Mouse (Mus musculus) kidney, embryonic 15.5 days (tissue): Measurements from ENCODE around the gene BC051665. TPM values are rescaled to one million over a fixed set of nuclear protein-coding genes. Genes with fewer than 3 reads are reported as not detected.

Experiments
- ATAC-seq: fragments of 200-750 bp; cut with Nextera tagmentation; replicated peaks from 2 replicates; pipeline ENCODE4 v1.8.0; 2017; ENCODE audit warnings: moderate TSS enrichment; ENCODE audit not compliant: low FRiP score
- H3K27ac ChIP-seq: fragments of 300-500 bp; sonication (generic); 2 replicates; pipeline ENCODE4 v1.5.1; 2015; ENCODE audit warnings: mild to moderate bottlenecking, inconsistent platforms
- H3K27me3 ChIP-seq: fragments of 300-500 bp; sonication (generic); 2 replicates; pipeline ENCODE4 v1.6.1; 2015; ENCODE audit warnings: inconsistent platforms
- H3K36me3 ChIP-seq: fragments of 300-500 bp; sonication (generic); 2 replicates; pipeline ENCODE4 v1.6.1; 2015; ENCODE audit warnings: inconsistent platforms
- H3K4me1 ChIP-seq: fragments of 300-500 bp; sonication (generic); 2 replicates; pipeline ENCODE4 v1.6.1; 2015; ENCODE audit warnings: inconsistent platforms
- H3K4me2 ChIP-seq: fragments of 300-500 bp; sonication (generic); 2 replicates; pipeline ENCODE4 v1.6.1; 2015; ENCODE audit warnings: moderate library complexity, mild to moderate bottlenecking, inconsistent platforms
- H3K4me3 ChIP-seq: fragments of 300-500 bp; sonication (generic); replicated peaks from 2 replicates; pipeline ENCODE4 v1.5.1; 2015; ENCODE audit warnings: mild to moderate bottlenecking, inconsistent platforms
- H3K9ac ChIP-seq: fragments of 300-500 bp; sonication (generic); 2 replicates; pipeline ENCODE4 v1.6.1; 2015; ENCODE audit warnings: mild to moderate bottlenecking, inconsistent platforms
- H3K9me3 ChIP-seq: fragments of 300-500 bp; sonication (generic); replicated peaks from 2 replicates; pipeline ENCODE4 v1.6.1; 2016; ENCODE audit warnings: inconsistent platforms
- WGBS: fragments of 180-500 bp; shearing (Covaris S2); methylation state at CpG from one replicate; pipeline ENCODE4 v1.1.7; 2015; ENCODE audit warnings: mixed read lengths; 5-methylcytosine and 5-hydroxymethylcytosine counted together
- polyA plus RNA-seq: library from polyadenylated mRNA; unstranded; fragments of >200 nt; fragmentation: Nextera tagmentation; extraction: Ambion mirVana; gene quantifications from 2 replicates; pipeline ENCODE4 v1.2.1, GENCODE M21; 2015

Gene BC051665
- polyA plus RNA-seq, 1 experiment from 2014 or later, result not detected

DNA sequence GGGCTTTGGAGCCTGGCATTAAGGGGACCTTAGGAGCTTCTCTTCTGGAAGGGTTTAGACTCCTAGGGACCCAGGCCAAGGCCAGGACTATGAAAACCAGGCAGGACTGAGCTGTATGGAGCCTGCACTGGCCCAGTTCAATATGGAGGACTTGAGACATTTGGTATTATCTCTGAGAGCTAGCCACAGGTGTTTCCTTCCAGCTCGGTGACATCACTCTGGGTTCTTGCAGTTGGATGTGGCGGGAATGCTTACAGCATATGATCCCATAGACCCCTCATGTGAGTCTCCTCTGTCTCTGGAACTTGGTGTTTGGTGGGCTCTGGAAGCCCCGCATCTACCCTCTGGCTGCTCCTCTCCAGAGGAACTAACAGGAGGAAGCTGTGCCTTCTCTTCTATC, 43.6 kb downstream of the BC051665 start:
- Histone ChIP-seq H3K27ac (no peak overlapping the region), H3K4me1 (peaks cover 9% of the 10 kb centered on the region), H3K9ac (no peak overlapping the region), H3K9me3 (no peaks in the 10 kb centered on the region), H3K4me2 (no peak overlapping the region), H3K27me3 (no peaks in the 10 kb centered on the region), H3K36me3 (peaks cover 22% of the 10 kb centered on the region), H3K4me3 (no peak overlapping the region)
- 92% methylated on average over 3 of the region's 3 CpGs for WGBS
- no peak for ATAC-seq

DNA sequence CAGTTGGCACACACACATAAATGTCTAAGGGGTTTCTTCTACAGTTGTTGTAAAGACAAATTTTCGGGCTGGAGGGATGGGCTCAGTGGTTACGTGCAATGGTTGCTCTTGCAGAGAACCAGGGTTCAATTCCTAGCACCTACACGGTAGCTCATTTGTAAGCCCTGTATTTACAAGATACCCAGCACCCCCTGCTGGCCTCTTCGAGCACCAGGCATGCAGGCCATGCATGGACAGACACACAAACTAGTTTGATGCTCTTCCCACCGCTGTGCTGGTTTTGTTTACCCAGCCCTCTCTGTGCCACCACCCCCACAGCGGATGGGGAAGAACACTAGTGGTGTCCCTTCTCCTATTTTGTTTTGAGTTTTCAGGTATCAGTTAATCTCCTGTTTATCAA, 45.9 kb downstream of the BC051665 start:
- WGBS, result 90% methylated on average over 6 of the region's 6 CpGs
- H3K4me1 ChIP-seq, result peaks cover 29% of the 10 kb centered on the region
- no peaks in the 10 kb centered on the region for H3K9me3 ChIP-seq
- no peaks in the 10 kb centered on the region for H3K27me3 ChIP-seq
- H3K9ac ChIP-seq, result no peak overlapping the region
- H3K36me3 ChIP-seq, result peaks cover 22% of the 10 kb centered on the region
- no peak overlapping the region for H3K27ac ChIP-seq
- ATAC-seq, result no peak
- no peak overlapping the region for H3K4me3 ChIP-seq
- H3K4me2 ChIP-seq, result no peak overlapping the region

DNA sequence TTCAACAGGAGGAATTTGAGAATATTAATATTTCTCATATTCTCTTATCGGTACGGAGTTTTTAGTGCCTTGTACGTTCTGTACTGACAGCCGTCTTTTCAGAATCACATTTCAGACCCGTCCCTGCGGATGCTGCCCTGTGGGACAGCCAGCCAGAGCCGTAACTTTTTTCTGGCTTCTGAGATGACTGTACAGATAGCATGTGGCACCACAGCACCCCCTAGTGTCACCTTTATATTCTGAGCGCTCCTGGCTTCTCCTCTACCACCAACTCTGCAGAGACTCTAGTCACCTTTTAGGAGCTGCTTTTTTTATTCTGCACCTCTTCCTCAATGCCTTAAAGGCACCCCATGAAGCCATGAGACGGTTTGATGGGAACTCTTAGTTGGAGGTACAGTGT, 47.7 kb downstream of the BC051665 start:
- Histone ChIP-seq H3K4me3 (peak overlapping the region; percentile 27), H3K27ac (peak overlapping the region; percentile 85)
- peak; percentile 68 for ATAC-seq

DNA sequence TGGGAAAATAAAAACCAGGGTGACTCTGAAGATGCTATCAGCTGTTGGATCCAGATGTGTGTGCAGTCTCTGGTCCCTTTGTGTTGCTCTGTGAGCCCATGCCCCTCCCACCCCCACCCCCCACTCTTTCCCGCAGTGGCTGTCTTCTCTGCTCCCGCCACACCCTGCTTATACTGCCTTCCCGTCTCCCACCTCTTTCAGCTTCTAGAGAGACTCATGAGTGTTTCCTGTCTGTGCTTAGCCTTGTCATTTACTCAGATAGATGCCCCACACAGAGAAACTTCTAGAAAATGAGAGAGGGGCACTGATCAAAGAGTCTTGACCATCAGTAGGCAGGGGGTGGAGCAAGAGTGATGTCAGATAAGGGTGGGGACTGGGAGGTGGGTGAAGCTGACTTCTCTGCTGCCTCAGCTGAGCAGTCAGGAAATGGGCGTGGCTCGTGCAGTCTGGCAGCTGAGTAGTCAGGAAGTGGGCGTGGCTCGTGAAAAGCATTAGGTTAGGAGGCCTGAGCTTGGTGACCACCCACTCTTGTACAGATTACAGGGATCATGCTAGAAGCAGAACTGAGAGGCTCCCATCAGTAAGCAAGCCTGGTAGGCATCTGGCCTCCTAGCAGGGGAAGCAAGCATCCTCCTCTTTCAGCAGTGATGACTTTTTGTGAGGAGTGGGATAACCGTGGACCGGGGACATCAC, 48.4 kb downstream of the BC051665 start:
- Histone ChIP-seq H3K9me3 (no peaks in the 10 kb centered on the region), H3K9ac (no peak overlapping the region), H3K4me3 (peak overlapping the region; percentile 27), H3K4me2 (peak overlapping the region; percentile 55), H3K27me3 (no peaks in the 10 kb centered on the region), H3K27ac (peak overlapping the region; percentile 85), H3K36me3 (peaks cover 35% of the 10 kb centered on the region), H3K4me1 (peaks cover 39% of the 10 kb centered on the region)
- peak; percentile 86 for ATAC-seq
- WGBS, result 6% methylated on average over 9 of the region's 9 CpGs

More for the DNA sequence above, 47.7 kb downstream of the BC051665 start:
- 9% methylated on average over 9 of the region's 9 CpGs for WGBS
- Histone ChIP-seq H3K9me3 (no peaks in the 10 kb centered on the region), H3K9ac (no peak overlapping the region), H3K4me2 (peak overlapping the region; percentile 55), H3K4me1 (peaks cover 39% of the 10 kb centered on the region), H3K27me3 (no peaks in the 10 kb centered on the region), H3K36me3 (peaks cover 30% of the 10 kb centered on the region)

DNA sequence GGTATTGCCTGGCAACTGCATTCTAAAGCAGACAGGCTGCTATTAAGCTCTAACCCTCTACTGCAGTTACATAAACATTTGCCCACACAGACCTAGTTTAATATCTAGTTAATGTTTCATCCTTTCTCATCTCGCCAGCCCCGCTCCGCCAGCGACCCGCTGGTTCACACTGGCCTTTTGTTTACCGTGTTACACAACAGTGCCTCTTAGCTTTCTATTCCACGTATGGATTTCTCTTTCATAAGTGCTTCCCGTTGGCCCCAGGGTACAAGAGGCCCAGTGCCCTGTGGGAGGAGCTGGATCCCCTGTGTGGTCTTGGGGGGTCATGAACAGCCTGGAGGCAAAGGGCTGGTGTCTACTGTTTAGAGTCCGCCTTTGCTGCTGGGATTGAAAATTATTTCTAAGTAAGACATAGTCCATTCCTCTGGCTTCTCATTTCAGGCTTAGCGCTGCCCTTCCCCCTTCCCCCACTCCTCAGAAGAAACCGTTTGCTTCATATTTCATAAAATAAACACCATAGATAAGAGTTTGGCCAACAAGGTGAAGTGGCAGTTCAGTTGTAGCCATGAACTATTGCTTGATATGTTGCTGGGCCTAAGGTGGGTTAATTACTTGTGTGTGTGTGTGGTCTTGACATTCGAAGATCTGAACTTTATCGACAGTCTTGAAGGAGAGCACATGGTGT, 49.6 kb downstream of the BC051665 start:
- H3K4me1 ChIP-seq, result peaks cover 39% of the 10 kb centered on the region
- ATAC-seq, result peak; percentile 71
- peaks cover 38% of the 10 kb centered on the region for H3K36me3 ChIP-seq
- no peak overlapping the region for H3K4me3 ChIP-seq
- H3K27ac ChIP-seq, result peak overlapping the region; percentile 85
- H3K9ac ChIP-seq, result no peak overlapping the region
- H3K27me3 ChIP-seq, result no peaks in the 10 kb centered on the region
- H3K9me3 ChIP-seq, result no peaks in the 10 kb centered on the region
- WGBS, result 68% methylated on average over 13 of the region's 13 CpGs
- H3K4me2 ChIP-seq, result no peak overlapping the region

DNA sequence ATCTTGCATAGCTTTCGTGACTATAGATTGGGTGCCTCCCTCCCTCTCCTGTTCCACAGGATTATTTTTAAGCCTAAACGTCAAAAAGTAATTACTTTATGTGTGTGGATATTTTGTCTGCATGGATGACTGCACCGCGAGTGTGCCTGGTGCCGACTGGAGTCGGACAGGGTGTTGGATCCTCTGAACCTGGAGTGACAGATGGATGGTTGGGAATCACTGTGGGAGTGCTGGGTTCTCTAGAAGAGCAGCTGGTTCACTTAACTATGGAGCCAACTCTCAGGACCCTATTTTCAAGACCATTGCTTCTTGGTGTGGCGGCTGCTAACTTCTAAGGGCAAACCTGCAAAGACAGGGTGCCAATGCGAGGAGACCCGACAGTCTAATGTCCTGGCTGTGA, 50.9 kb downstream of the BC051665 start:
- no peaks in the 10 kb centered on the region for H3K9me3 ChIP-seq
- H3K4me1 ChIP-seq, result peaks cover 39% of the 10 kb centered on the region
- H3K27me3 ChIP-seq, result no peaks in the 10 kb centered on the region
- H3K4me2 ChIP-seq, result no peak overlapping the region
- ATAC-seq, result no peak
- peak overlapping the region; percentile 85 for H3K27ac ChIP-seq
- H3K9ac ChIP-seq, result no peak overlapping the region
- peaks cover 46% of the 10 kb centered on the region for H3K36me3 ChIP-seq
- 70% methylated on average over 9 of the region's 9 CpGs for WGBS
- H3K4me3 ChIP-seq, result no peak overlapping the region

Other genes starting within 250 kb of the BC051665 start
- 21.9 and 26.0 TPM in 2 replicates for gene Dapk1, start 184.4 kb downstream of the BC051665 start, polyA plus RNA-seq
- not detected in 2 replicates for gene Ctsll3, start 16.5 kb upstream of the BC051665 start, polyA plus RNA-seq
- 0.17 TPM in 1 of 2 replicates, not detected in the other for gene 4930486L24Rik, start 78.1 kb upstream of the BC051665 start, polyA plus RNA-seq
- 0.35 and 0.50 TPM in 2 replicates for gene Gm49392, start 110.5 kb upstream of the BC051665 start, polyA plus RNA-seq
- 3.9 and 4.1 TPM in 2 replicates for gene Ctla2b, start 111.1 kb upstream of the BC051665 start, polyA plus RNA-seq
- gene Tpbpb, start 118.5 kb upstream of the BC051665 start, polyA plus RNA-seq, result not detected in 2 replicates
- gene Gm49393, start 149.2 kb upstream of the BC051665 start, polyA plus RNA-seq, result 0.87 TPM in 1 of 2 replicates, not detected in the other
- gene Gm49391, start 150.2 kb upstream of the BC051665 start, polyA plus RNA-seq, result 1.4 and 1.5 TPM in 2 replicates
- gene Ctla2a, start 150.3 kb upstream of the BC051665 start, polyA plus RNA-seq, result 30.6 and 33.5 TPM in 2 replicates
- not detected in 2 replicates for gene Tpbpa, start 155.6 kb upstream of the BC051665 start, polyA plus RNA-seq
- not detected in 2 replicates for gene Ctsj, start 219.6 kb upstream of the BC051665 start, polyA plus RNA-seq